Mouse (Mus musculus): Measurements from ENCODE around the gene Pex10. TPM values are rescaled to one million over a fixed set of nuclear protein-coding genes. Genes with fewer than 3 reads are reported as not detected.

Pex10 gene
- polyA plus RNA-seq (2012; ENCODE audit: insufficient read depth, insufficient read length, missing spikeins) = 6.1 and 6.5 TPM in 2 replicates

DNA sequence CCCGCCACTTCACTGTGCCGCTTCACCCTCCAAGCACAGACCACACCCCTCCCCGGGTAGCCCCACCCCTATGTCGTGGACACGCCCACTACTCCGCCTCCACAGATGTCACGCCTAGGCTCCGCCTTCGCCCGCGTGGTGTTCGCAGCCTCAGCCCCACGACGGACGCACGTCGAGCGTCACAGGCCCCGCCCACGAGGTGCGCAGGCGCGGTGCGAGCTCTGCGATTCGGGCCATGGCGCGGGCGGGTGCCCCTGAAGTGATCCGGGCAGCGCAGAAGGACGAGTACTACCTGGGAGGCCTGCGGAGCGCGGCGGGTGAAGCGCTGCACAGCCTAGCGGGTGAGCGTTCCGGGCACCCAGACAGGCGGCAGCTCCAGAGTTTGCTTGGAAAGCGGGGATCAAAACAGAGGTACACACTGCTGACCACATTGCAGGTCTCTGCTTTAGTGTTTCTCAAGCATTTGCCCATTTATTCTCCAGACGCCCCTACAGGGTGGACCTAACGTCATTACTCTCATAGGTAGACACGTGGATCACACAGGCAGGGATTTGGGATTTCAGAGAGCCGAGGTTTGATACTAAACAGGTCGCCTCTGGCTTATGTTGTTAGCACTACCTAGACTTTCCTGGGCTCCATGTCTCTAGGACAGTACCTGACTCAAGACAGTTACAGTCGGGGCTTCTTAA is at the start of gene Pex10:
Gene Pex10, plus strand, starts transcription at position 183 of the 689 bp plus-strand sequence.
- Histone ChIP-seq H3K27ac (ENCODE audit: insufficient read depth, low read depth, low read length) (peak within 1 kb of the TSS; percentile 66), H3K4me1 (ENCODE audit: control insufficient read depth, insufficient read depth, low read length) (peaks cover 16% of the 10 kb centered on the region), H3K4me3 (ENCODE audit: insufficient read depth, low read length) (peak within 1 kb of the TSS; percentile 93)
- TF ChIP-seq POLR2A (IDR thresholded peaks at IDR 0.05; ENCODE audit: borderline replicate concordance, low read depth, low read length) (no peak), CTCF (IDR thresholded peaks at IDR 0.05; ENCODE audit: low read depth, low read length) (no peak)

DNA sequence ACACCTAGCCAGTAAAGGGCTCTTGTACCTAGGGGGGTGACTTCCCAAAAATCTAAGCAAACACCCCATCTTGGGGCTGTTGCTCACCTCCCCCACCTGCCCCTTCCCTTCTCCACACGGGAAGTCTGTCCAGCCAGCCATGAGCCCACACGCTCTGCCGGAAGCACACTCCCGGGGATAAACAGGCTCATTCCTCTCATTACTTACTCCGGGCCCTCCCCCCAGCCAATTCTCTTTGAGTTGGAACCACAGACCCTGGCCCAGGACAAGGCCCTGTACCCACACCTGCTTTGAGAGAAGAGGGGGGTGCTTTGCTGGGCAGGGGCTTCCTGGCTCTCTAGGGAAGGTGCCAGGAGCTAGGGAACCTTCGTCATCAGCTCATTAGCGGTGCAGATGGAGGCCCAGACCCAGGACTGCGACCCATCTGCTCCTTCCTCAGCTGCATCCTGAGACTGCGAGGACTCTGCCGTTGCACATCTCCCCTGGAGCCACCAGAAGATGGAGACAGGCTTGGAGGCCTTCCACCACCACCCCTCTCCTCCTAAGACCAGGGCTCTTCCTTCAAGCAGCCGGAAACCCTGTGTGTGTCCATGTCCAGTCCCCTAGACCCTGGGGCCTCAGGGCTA is 49.5 kb upstream of the Pex10 start:
- Histone ChIP-seq H3K27ac (ENCODE audit: insufficient read depth, low read depth, low read length) (no peak overlapping the region), H3K4me1 (ENCODE audit: control insufficient read depth, insufficient read depth, low read length) (peaks cover 8% of the 10 kb centered on the region; the same call in 1 of the 2 replicates), H3K4me3 (ENCODE audit: insufficient read depth, low read length) (no peak overlapping the region)
- no peak for TF ChIP-seq POLR2A (IDR thresholded peaks at IDR 0.05; ENCODE audit: borderline replicate concordance, low read depth, low read length)

DNA sequence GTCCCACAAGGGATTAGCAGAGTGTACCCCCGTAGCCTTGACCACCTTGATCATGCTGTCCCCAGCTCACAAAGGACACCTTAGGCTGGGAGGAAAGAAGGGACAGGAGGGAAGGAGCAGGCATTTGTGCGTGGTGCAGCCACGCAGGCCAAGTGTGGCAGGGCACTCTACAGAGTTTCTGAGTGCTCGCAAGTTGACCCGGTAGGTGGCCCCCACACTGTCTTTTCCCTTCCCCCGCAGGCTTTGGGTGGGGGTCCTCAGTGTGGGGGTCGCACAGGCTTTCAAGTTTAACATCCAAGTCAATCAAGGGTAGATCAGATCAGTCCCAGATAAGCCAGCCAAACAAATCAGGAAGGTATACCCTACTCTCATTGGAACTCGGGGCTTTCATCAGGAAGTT is 48.8 kb upstream of the Pex10 start:
- TF ChIP-seq CTCF (IDR thresholded peaks at IDR 0.05; ENCODE audit: low read depth, low read length) (no peak), POLR2A (IDR thresholded peaks at IDR 0.05; ENCODE audit: borderline replicate concordance, low read depth, low read length) (no peak)
- Histone ChIP-seq H3K4me3 (ENCODE audit: insufficient read depth, low read length) (no peak overlapping the region), H3K4me1 (ENCODE audit: control insufficient read depth, insufficient read depth, low read length) (peaks cover 8% of the 10 kb centered on the region; the same call in 1 of the 2 replicates), H3K27ac (ENCODE audit: insufficient read depth, low read depth, low read length) (no peak overlapping the region)

DNA sequence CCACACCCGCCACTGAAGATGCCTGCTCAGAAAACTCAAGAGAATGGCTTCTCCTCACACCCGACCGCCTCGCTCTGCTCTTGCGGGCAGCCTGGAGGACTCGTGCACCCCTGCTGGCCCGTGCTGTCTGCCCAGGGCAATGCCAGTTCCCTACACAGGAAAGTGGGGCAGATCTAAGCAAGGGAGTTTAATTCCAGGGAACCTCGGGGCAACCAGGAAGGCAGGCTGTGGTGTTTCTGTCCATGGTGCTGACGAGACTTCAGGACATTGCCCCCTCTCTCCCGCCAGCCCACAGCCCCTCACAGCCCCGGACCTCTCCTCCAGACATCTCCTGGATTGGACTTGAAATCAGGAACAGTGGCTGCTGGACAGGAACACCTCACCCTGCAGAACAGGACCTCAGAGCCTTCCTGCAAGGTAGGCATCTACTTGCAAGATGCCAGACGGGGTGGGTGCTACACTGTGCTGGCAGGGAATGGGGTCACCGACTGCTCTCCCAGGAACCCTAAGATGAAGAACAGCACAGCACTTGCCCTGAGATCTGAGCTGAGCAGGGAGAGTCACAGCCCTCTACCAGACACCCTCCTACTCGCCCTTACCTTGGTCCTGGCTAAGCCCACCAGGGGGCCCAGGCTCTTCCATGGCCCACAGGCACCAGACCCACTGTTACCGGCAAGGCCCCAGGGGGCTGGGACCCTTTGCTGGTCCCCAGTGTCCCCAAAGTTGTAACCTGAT is 48.0 kb upstream of the Pex10 start:
- no peak for TF ChIP-seq CTCF (IDR thresholded peaks at IDR 0.05; ENCODE audit: low read depth, low read length)
- TF ChIP-seq POLR2A (IDR thresholded peaks at IDR 0.05; ENCODE audit: borderline replicate concordance, low read depth, low read length) = no peak
- Histone ChIP-seq H3K4me1 (ENCODE audit: control insufficient read depth, insufficient read depth, low read length) (peaks cover 8% of the 10 kb centered on the region; the same call in 1 of the 2 replicates), H3K4me3 (ENCODE audit: insufficient read depth, low read length) (no peak overlapping the region), H3K27ac (ENCODE audit: insufficient read depth, low read depth, low read length) (no peak overlapping the region)

DNA sequence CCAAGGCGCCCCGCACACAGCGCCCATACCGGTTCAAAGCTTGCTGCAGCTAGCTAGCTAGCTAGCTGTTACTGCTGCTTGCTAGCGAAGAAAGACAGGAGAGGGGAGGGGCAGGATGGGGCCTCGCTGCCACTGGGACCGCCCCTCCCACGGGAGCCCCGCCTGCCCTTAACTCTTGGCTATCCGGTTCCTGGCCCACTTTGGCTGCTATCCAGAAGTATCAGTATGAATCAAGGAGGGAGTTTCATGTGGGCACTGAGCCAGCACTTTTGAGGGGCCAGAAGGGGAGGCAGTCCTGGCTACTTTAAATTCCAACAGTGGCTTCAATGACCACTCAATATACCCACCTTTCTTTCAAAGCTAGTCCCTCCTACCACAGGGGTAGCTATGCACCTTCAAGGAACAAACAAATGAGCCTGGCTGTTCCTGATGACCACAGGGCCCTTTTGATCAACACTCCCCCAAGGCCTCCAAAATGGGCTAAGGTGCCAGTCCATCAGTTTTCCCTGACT is 47.4 kb upstream of the Pex10 start:
- Histone ChIP-seq H3K4me1 (ENCODE audit: control insufficient read depth, insufficient read depth, low read length) (peaks cover 8% of the 10 kb centered on the region; the same call in 1 of the 2 replicates), H3K27ac (ENCODE audit: insufficient read depth, low read depth, low read length) (no peak overlapping the region), H3K4me3 (ENCODE audit: insufficient read depth, low read length) (no peak overlapping the region)
- TF ChIP-seq CTCF (IDR thresholded peaks at IDR 0.05; ENCODE audit: low read depth, low read length) = no peak
- TF ChIP-seq POLR2A (IDR thresholded peaks at IDR 0.05; ENCODE audit: borderline replicate concordance, low read depth, low read length) = no peak

DNA sequence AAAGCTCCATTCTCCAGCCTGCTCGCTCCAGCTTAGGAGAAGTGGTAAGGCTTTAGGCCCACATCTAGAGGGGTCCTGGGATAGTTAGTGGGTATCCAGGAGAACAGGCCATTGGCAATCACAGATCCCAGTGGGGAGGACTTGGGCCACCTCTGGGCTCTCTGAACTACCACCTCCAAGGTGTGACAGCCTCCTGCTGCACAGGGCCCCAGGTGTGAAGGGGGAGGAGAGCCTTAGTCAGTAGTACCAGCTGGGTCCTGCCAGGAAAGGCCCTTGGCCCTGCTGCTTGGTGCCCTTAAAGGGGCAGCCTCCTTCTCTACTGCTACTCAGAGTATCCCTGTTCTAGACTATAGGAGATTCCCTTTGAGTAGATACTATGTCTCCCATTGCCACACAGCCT is 46.7 kb upstream of the Pex10 start:
- Histone ChIP-seq H3K27ac (ENCODE audit: insufficient read depth, low read depth, low read length) (no peak overlapping the region), H3K4me3 (ENCODE audit: insufficient read depth, low read length) (no peak overlapping the region), H3K4me1 (ENCODE audit: control insufficient read depth, insufficient read depth, low read length) (peaks cover 7% of the 10 kb centered on the region; the same call in 1 of the 2 replicates)
- no peak for TF ChIP-seq POLR2A (IDR thresholded peaks at IDR 0.05; ENCODE audit: borderline replicate concordance, low read depth, low read length)
- no peak for TF ChIP-seq CTCF (IDR thresholded peaks at IDR 0.05; ENCODE audit: low read depth, low read length)

DNA sequence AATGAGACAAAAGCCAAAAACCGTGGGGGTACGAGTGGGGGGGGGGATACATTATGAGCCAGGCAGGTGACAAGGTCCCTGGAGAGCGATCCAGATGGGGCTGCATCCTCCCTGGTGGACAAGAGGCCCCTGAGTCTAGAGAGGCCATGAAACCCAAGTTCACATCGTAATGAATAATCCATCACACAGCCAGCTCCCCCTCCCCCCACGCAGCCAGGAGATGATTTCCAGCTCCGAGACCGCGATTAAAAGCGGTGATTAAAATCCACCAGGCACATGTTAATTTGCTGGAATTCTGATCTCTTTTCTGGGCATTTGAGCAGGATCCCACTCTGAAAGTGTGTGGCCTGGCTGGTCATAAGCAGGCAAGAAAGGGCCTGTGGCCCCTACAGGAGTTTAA is 46.0 kb upstream of the Pex10 start:
- TF ChIP-seq CTCF (IDR thresholded peaks at IDR 0.05; ENCODE audit: low read depth, low read length) (no peak), POLR2A (IDR thresholded peaks at IDR 0.05; ENCODE audit: borderline replicate concordance, low read depth, low read length) (no peak)

DNA sequence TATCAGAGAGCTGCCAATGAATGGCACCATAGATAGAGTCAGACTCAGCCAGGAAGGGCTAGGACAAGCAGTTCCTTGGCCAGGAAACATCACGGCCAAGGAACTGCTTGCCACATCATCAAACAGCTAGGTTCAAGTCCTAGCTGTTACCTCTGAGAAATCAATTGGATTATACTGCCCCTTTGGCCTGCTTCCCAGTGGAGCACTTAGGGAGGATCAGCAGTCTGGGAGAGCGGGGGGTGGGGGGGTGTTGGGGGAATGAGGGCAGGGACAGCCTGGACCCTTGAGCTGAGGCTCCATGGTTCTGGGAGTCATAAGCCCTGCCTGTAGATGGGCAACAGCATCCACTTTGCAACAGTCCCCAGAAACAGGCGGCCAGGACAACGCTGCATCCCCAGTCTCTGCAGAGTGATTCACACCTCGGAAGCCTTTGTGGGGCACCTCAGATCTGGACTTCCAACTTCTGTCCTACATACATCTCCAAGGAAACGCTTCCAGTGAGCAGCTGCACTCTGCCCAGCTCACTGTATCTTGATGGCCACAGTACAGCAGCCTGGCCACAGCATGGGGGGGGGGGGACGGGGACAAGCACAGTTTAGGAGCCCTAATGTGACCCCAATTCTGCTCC is 44.5 kb upstream of the Pex10 start:
- H3K27ac ChIP-seq (ENCODE audit: insufficient read depth, low read depth, low read length) = no peak overlapping the region
- TF ChIP-seq CTCF (IDR thresholded peaks at IDR 0.05; ENCODE audit: low read depth, low read length) = no peak
- TF ChIP-seq POLR2A (IDR thresholded peaks at IDR 0.05; ENCODE audit: borderline replicate concordance, low read depth, low read length) = no peak
- H3K4me1 ChIP-seq (ENCODE audit: control insufficient read depth, insufficient read depth, low read length) = no peaks in the 10 kb centered on the region
- H3K4me3 ChIP-seq (ENCODE audit: insufficient read depth, low read length) = no peak overlapping the region

More for the DNA sequence above, 46.0 kb upstream of the Pex10 start:
- H3K27ac ChIP-seq (ENCODE audit: insufficient read depth, low read depth, low read length) = no peak overlapping the region
- no peak overlapping the region for H3K4me3 ChIP-seq (ENCODE audit: insufficient read depth, low read length)
- H3K4me1 ChIP-seq (ENCODE audit: control insufficient read depth, insufficient read depth, low read length) = peaks cover 1% of the 10 kb centered on the region; the same call in 1 of the 2 replicates

Measured in bone marrow macrophage, adult 2 months (primary cell).